Comparison of ENCODE assay signal across 8 mouse cellular contexts in genomic region chr15:93336658-93336924, GRCm38 (mm10). TPM values are rescaled to one million over a fixed set of nuclear protein-coding genes. Genes with fewer than 3 reads are reported as not detected.
DNase-seq lines count a peak whose midpoint lies in the region; ATAC-seq and TF ChIP-seq lines count a peak whose summit lies in the region.

No protein-coding gene starts in this region.

- H3K36me3 ChIP-seq in megakaryocyte, embryonic 14.5 days (replicated peaks; ENCODE audit: low read length): peaks cover 24% of the 10 kb centered on the region
- H3K36me3 ChIP-seq in limb, embryonic 12.5 days: peaks cover 12% of the 10 kb centered on the region
- H3K36me3 ChIP-seq in small intestine, adult 2 months (ENCODE audit: control insufficient read depth, insufficient read depth, low read length): no peaks in the 10 kb centered on the region

- peaks cover 4% of the 10 kb centered on the region; the same call in 1 of the 2 replicates for H3K4me1 ChIP-seq in cerebellum, adult 2 months (ENCODE audit: control insufficient read depth, insufficient read depth, low read length)
- peaks cover 51% of the 10 kb centered on the region for H3K4me1 ChIP-seq in megakaryocyte, embryonic 14.5 days
- H3K4me1 ChIP-seq in limb, embryonic 12.5 days (replicated peaks): peaks cover 5% of the 10 kb centered on the region; the same call in 1 of the 2 replicates
- H3K4me1 ChIP-seq in small intestine, adult 2 months (ENCODE audit: control insufficient read depth, insufficient read depth, insufficient read length, low read length): no peaks in the 10 kb centered on the region; the same call in 1 of the 2 replicates

- H3K27me3 ChIP-seq in cerebellum, adult 2 months (ENCODE audit: control insufficient read depth, insufficient read depth, low read length): no peaks in the 10 kb centered on the region
- H3K27me3 ChIP-seq in megakaryocyte, embryonic 14.5 days (replicated peaks): no peaks in the 10 kb centered on the region
- H3K27me3 ChIP-seq in limb, embryonic 12.5 days: 0 out of 2 replicates have a peak, but pooled peaks cover 3% of the 10 kb centered on the region
- H3K27me3 ChIP-seq in small intestine, adult 2 months (ENCODE audit: control insufficient read depth, insufficient read depth, low read length): no peaks in the 10 kb centered on the region

- H3K9ac ChIP-seq in limb, embryonic 12.5 days (replicated peaks): peak overlapping the region; percentile 84

- DNase-seq in cerebellum, adult 2 months: no peak
- no peak for DNase-seq in cerebellum, postnatal 14 days
- no peak for DNase-seq in left cerebral cortex, adult 9 months (ENCODE audit: low spot score in 2 of 2)
- DNase-seq in right cerebral cortex, postnatal 36 days (ENCODE audit: low spot score in 2 of 2): no peak

- H3K4me2 ChIP-seq in limb, embryonic 12.5 days: peak overlapping the region; percentile 26; the same call in 1 of the 2 replicates

- TF ChIP-seq CTCF in cerebellum, adult 2 months (IDR thresholded peaks at IDR 0.05; ENCODE audit: borderline replicate concordance, insufficient read depth, low read depth, low read length): no peak
- TF ChIP-seq CTCF in small intestine, adult 2 months (IDR thresholded peaks at IDR 0.05; ENCODE audit: extremely low read depth, insufficient read length, insufficient replicate concordance, low read depth, low read length): no peak

- H3K4me3 ChIP-seq in cerebellum, adult 2 months (replicated peaks; ENCODE audit: insufficient read depth, low read depth, low read length): peak overlapping the region; percentile 81
- H3K4me3 ChIP-seq in megakaryocyte, embryonic 14.5 days (replicated peaks): peak overlapping the region; percentile 98
- H3K4me3 ChIP-seq in limb, embryonic 12.5 days (replicated peaks): peak overlapping the region; percentile 78
- peak overlapping the region; percentile 99 for H3K4me3 ChIP-seq in small intestine, adult 2 months (ENCODE audit: low read depth, low read length)

- H3K9me3 ChIP-seq in megakaryocyte, embryonic 14.5 days: peaks cover 2% of the 10 kb centered on the region; the same call in 1 of the 2 replicates
- no peaks in the 10 kb centered on the region for H3K9me3 ChIP-seq in limb, embryonic 12.5 days

- H3K27ac ChIP-seq in cerebellum, adult 2 months (ENCODE audit: insufficient read depth, low read length): peak overlapping the region; percentile 60; the same call in 1 of the 2 replicates
- peak overlapping the region; percentile 84 for H3K27ac ChIP-seq in limb, embryonic 12.5 days
- H3K27ac ChIP-seq in small intestine, adult 2 months (ENCODE audit: insufficient read depth, low read depth, low read length): no peak overlapping the region

- WGBS in cerebellum, adult 2 months: 2% methylated on average over 46 of the region's 52 CpGs
- 0% methylated on average over 4 of the region's 52 CpGs for WGBS in limb, embryonic 12.5 days
- under 1% methylated on average over 46 of the region's 52 CpGs for WGBS in small intestine, adult 2 months

- no peak for ATAC-seq in megakaryocyte, adult 5-6 weeks (ENCODE audit: poor library complexity, severe bottlenecking)
- ATAC-seq in limb, embryonic 12.5 days (ENCODE audit: insufficient number of reproducible peaks, insufficient read depth, low FRiP score, low TSS enrichment, low read depth): 0 out of 2 replicates have a peak, but pooled peaks have one; percentile 15

- TF ChIP-seq POLR2A in cerebellum, adult 2 months (IDR thresholded peaks at IDR 0.05; ENCODE audit: borderline replicate concordance, insufficient read depth, low read length): no peak
- TF ChIP-seq POLR2A in small intestine, adult 2 months (IDR thresholded peaks at IDR 0.05; ENCODE audit: low read depth, low read length): no peak

RNA-seq across cellular contexts. Expression of gene Yaf2, which starts 0.1 kb away (rescaled TPM):
- 91.7 and 95.5 TPM in 2 replicates for polyA plus RNA-seq in cerebellum, adult 2 months (2012; rRNA removed)
- 65.0 and 195 TPM in 2 replicates for polyA plus RNA-seq in megakaryocyte, embryonic 14.5 days (2012; ENCODE audit: insufficient read depth, low replicate concordance)
- 46.2 and 49.0 TPM in 2 replicates for total RNA-seq in megakaryocyte, adult 5-6 weeks (2015)
- total RNA-seq in megakaryocyte, adult 5-6 weeks (2017): 30.7 and 30.9 TPM in 2 replicates
- polyA plus RNA-seq in limb, embryonic 12.5 days (2016; fragmentation: Nextera tagmentation; extraction: Ambion mirVana): 70.4 and 75.8 TPM in 2 replicates
- polyA plus RNA-seq in small intestine, adult 2 months (2012; rRNA removed): 8.8 and 9.7 TPM in 2 replicates
